Mouse (Mus musculus) mouse embryonic stem cell (cell line): ENCODE results near the gene Tacr2.

Experiments
- in situ Hi-C, 2 experiments: fragments of 300-500 bp; cut with MboI; formaldehyde crosslinking; loops; 1 replicate in 1 of 2; 3 replicates in 1 of 2; pipeline ENCODE4 v1.14.3; 2019 to 2020; ENCODE audit warnings: low sequenced_read_pairs in 2 of 2, low pct_unique_long_range_greater_than_20kb in 1 of 2, mixed read lengths in 1 of 2; ENCODE audit not compliant: unreplicated experiment in 1 of 2

Tacr2 gene

GRCm38 (mm10) chr10:62282782-62283181 is 30.5 kb downstream of the Tacr2 start:
- in situ Hi-C loops, result no loop called here

DNA sequence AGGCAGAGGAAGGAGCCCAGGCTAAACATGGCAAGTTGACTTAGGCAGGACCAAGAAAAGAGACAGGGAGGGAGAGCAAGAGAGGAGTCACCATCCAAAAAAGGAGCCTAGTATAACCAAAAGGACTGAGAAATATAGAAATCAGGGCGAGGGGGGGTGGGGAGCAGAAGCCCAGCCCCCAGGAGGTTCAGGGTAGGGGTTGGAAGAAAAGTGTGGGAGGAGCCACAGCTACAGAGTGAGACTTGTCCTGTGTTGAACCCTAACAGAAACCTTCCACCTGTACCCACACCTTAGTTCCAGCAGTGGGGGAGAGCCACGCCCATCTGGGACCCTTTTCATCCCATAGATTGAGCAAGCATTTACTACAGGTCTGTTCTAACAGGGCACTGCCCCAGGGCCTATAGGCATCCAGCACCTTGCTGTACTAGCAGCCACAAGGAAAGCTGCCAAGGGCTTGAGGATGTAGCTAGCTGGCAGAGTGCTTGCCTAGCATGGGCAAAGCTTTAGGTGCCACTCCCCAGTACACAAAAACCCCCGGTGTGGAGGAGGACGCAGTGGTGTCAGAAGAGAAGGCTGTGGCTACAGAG is 31.1 kb downstream of the Tacr2 start:
- in situ Hi-C loops, result no loop called here

- in situ Hi-C loops, result no loop called here
Measured at GRCm38 (mm10) chr10:62287460-62288124, 35.4 kb downstream of the Tacr2 start.

- in situ Hi-C loops, result no loop called here
Measured at GRCm38 (mm10) chr10:62294112-62294511, 41.9 kb downstream of the Tacr2 start.

DNA sequence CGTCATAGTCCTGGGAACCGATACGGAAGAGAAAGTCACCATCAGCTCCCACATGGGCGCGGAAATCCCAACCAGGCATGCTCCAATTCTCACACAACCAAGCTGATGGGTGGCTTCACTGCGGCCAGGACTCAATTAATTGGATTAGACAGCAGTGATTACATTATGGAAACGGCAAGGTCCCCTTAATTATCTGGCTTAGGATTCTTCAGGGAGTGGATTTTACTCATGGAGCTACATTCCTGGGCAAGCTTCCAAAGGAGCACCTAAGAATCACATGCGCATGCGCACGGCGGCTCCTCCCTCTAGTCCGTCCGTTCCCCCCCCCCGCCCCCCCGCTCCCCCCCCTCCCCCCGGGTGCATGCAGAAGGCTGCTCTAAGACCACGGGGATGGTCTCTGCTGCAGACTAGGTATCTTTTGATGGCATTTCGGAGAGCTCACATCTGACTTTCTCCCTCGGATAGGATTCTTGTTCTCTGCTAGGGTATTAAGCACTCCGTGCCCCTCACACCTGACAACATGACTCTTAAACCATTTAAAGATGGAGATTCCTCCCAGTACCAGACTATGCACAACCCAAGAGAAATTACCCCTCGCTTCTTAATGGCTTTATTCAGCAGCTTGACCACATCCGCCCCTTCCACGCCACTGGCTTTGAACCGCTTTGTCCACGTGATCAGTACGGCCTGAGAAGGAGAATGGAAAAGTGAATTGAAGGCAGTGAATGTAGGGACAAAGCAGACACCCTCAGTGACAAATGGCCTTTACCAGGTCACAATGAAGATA is 44.0 kb downstream of the Tacr2 start:
- in situ Hi-C loops, result no loop called here

GRCm38 (mm10) chr10:62300006-62300827 is 48.0 kb downstream of the Tacr2 start:
- in situ Hi-C loops, result no loop called here

- in situ Hi-C loops, result no loop called here
Measured at GRCm38 (mm10) chr10:62305090-62305489, 52.9 kb downstream of the Tacr2 start.

- in situ Hi-C loops, result no loop called here
Measured at GRCm38 (mm10) chr10:62306483-62306882, 54.2 kb downstream of the Tacr2 start.

GRCm38 (mm10) chr10:62308896-62309491 is 56.8 kb downstream of the Tacr2 start:
- in situ Hi-C loops, result no loop called here

DNA sequence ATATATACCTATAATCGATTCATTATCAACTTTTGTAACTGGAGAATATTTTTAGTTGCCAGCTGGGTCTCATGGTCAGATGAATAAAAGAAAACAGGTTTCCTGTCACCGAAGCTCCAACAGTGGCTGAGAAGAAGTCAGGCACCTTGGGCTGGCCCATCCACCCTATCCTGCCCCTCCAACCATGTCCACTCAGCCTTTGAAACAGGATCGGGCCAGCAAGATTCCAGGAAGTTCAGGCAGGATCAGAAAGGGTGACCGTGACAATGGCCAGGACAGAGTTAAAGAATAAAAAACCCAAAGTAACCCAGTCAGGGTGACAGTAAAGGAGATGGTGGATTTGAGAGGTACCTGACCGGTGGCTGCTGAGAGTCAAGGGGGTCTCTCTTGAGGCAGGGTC is 57.4 kb downstream of the Tacr2 start:
- in situ Hi-C loops, result no loop called here

DNA sequence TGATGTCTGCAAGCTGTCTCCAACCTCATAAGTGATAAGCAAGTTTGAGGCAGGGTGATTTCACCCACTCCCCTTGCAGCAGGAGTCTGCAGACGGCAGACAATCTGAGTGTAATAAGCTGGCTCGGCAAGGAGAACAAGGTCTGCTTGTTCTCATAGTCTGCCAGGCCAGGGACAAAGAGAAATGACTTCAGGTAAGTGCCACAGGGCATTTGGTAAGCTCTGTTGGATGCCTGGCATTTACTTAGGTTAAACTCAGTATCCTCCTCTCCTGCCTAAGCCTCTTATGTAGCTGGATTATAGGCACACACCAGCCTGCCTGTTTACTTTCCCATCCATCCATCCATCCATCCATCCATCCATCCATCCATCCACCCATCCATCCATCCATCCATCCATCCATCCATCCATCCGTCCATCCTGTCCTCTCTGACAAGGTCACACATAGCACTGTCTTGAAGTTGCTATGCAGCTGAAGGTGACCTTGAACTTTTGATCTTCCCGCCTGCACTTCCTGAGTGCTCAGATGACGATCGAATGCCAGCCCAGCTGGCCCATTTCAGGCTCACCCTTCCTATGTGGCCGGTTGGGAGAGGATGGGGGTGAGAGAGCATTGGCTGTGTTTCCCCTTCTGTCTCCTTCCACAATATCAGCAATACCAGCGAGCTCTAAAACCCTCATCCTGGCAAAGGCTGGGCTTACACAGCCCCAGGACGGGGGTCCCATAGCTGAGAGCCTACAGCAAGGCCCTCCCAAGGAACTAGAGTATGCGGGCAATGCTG is 58.2 kb downstream of the Tacr2 start:
- in situ Hi-C loops, result no loop called here

DNA sequence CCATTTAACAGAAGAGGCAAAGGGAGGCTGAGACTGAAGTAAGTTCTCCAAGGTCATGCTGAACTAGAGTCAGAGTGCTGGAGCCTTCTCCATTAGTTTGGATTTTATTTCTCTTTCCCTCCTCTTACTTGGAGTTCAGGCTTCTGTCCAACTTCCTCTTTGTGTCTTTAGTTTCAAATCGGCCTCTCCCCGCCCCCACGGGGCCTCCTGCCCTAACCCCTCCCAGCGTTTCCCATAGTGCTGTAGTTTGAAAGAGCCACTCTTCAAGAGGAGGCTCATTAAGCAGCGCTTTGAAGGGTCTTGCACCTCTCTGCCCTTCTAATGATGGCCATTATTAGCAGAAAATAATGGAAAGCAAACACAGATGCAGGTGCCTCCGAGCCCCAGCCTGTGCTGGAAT is 59.2 kb downstream of the Tacr2 start:
- in situ Hi-C loops, result no loop called here

- in situ Hi-C loops, result no loop called here
Measured at GRCm38 (mm10) chr10:62313140-62313539, 60.9 kb downstream of the Tacr2 start.

DNA sequence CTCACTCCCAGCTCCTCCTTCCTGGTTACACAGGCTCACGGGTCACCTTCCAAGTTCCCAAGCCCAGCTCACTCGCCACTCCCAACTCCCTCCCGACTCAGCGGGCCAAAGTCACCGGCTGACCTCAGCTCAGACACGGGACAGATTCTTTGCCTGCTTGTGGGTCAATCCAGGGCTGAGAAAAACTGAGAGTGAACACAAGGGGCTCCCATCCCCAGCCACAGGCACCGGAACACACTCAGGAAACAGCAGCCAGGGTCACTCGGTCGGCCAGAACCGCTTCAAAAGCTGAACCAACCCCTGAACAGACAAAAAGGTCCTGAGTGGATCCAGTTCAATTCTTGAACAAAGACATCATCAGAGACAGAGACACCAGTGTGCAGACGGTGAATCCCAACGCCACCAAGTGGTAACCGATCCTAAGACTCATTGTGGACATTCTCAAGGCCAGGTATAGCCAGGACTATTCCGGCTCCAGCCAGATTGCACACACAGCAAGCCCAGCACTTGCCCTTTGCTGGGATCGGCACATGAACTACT is 61.7 kb downstream of the Tacr2 start:
- in situ Hi-C loops, result no loop called here
